In the genomic region with DNA sequence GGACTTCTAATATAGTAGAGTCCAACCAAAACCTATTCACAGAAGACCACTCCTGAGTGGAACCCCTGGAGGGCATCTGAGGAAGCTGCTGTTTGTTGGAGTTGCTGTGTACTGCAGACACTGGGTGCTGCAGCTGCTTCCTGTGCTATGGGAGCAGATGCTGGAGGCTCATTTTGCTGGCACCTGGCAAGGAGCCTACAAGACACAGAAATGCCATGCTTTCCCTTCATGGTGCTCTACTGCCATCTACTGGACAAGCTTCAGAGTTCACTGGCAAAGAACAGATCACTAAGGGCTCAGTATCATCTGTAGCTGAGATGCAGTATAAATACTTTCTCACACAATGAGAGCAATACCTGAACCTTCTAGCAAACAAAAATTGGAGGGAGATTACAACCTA, we compare ENCODE assay signal across 9 mouse cellular contexts. TPM values are rescaled to one million over a fixed set of nuclear protein-coding genes. Genes with fewer than 3 reads are reported as not detected.
DNase-seq lines count a peak whose midpoint lies in the region; ATAC-seq and TF ChIP-seq lines count a peak whose summit lies in the region.
"Not testable (repeated sequence)": the region's sequence is repeated elsewhere in the genome, so short reads cannot be mapped to it uniquely, and the experiment has no call there.
"Had no signal": no experiment of that assay in that cellular context is flagged by ENCODE, and none has a peak within 500 bp of the region (broad histone marks: within the 10 kb centered on the region; RNA-seq: fewer than 3 reads in every experiment).

No protein-coding gene starts in this region.

- peak; percentile 49 to 69 (median 63) for TF ChIP-seq CTCF in MEL (IDR thresholded peaks at IDR 0.05 in 2 of 3, conservative IDR thresholded peaks at IDR 0.05 in 1 of 3; ENCODE audit: control insufficient read depth in 1 of 3, insufficient read depth in 1 of 3, low read depth in 2 of 3, low read length in 3 of 3, poor library complexity in 1 of 3, severe bottlenecking in 1 of 3)

- not testable (repeated sequence) for TF ChIP-seq POLR2A in MEL (IDR thresholded peaks at IDR 0.05; ENCODE audit: control insufficient read depth in 1 of 2, insufficient read depth in 1 of 2, low read depth in 1 of 2, low read length in 2 of 2, poor library complexity in 1 of 2)

- not testable (repeated sequence) for H3K4me1 ChIP-seq in MEL (ENCODE audit: control insufficient read depth in 1 of 2, insufficient read depth in 2 of 2, low read length in 2 of 2); forebrain, embryonic 16.5 days (replicated peaks; ENCODE audit: control insufficient read depth, insufficient read depth, low read length); hindbrain, embryonic 10.5 days (replicated peaks); neural tube, embryonic 15.5 days

- not testable (repeated sequence) for H3K4me3 ChIP-seq in MEL (ENCODE audit: control insufficient read depth in 1 of 2, insufficient read depth in 1 of 2, low read depth in 2 of 2, low read length in 2 of 2); forebrain, embryonic 16.5 days (replicated peaks; ENCODE audit: low read length); hindbrain, embryonic 10.5 days; neural tube, embryonic 15.5 days (replicated peaks)

- peak; percentile 78 for DNase-seq in MEL (ENCODE audit: low read depth, low spot score)
- peak; percentile 57 for DNase-seq in cerebellum, adult 11-12 months
- DNase-seq in hindbrain, embryonic 10.5 days (ENCODE audit: low spot score): peak; percentile 47
- peak; percentile 84 for DNase-seq in layer of hippocampus, adult 11-12 months (ENCODE audit: low spot score)
- DNase-seq in lung, adult 18-20 months: peak; percentile 27 to 57
- DNase-seq in testis, postnatal 14 days (ENCODE audit: low spot score): peak; percentile 64

- ATAC-seq in forebrain, embryonic 16.5 days: peak; percentile 87
- ATAC-seq in neural tube, embryonic 15.5 days (ENCODE audit: low FRiP score): peak; percentile 95

- not testable (repeated sequence) for TF ChIP-seq EP300 in MEL (IDR thresholded peaks at IDR 0.05; ENCODE audit: low read depth in 1 of 2, low read length in 2 of 2)

- TF ChIP-seq RAD21 in MEL (IDR thresholded peaks at IDR 0.05; ENCODE audit: low read depth, low read length): peak; percentile 65

- not testable (repeated sequence) for H3K27ac ChIP-seq in MEL (ENCODE audit: control insufficient read depth, low read depth, low read length); forebrain, embryonic 16.5 days (ENCODE audit: low read length); hindbrain, embryonic 10.5 days; neural tube, embryonic 15.5 days (replicated peaks)

- H3K27me3 ChIP-seq in MEL (ENCODE audit: control insufficient read depth in 1 of 2, insufficient read depth in 2 of 2, low read length in 2 of 2); forebrain, embryonic 16.5 days (replicated peaks; ENCODE audit: control insufficient read depth, insufficient read depth, low read length); hindbrain, embryonic 10.5 days (ENCODE audit: insufficient read depth, poor library complexity, severe bottlenecking); neural tube, embryonic 15.5 days (replicated peaks): not testable (repeated sequence)

- H3K4me2 ChIP-seq in forebrain, embryonic 16.5 days (ENCODE audit: low read length); neural tube, embryonic 15.5 days: not testable (repeated sequence)

- not testable (repeated sequence) for H3K9me3 ChIP-seq in MEL (replicated peaks; ENCODE audit: insufficient read depth, low read length); forebrain, embryonic 16.5 days (ENCODE audit: control insufficient read depth, low read length); hindbrain, embryonic 10.5 days; neural tube, embryonic 15.5 days (replicated peaks)

- not testable (repeated sequence) for H3K36me3 ChIP-seq in MEL (ENCODE audit: control insufficient read depth in 1 of 2, insufficient read depth in 2 of 2, low read length in 2 of 2); forebrain, embryonic 16.5 days (ENCODE audit: control insufficient read depth, insufficient read depth); hindbrain, embryonic 10.5 days; neural tube, embryonic 15.5 days

- H3K9ac ChIP-seq in MEL (ENCODE audit: control insufficient read depth, low read depth, low read length, poor library complexity, severe bottlenecking); forebrain, embryonic 16.5 days (replicated peaks; ENCODE audit: low read depth, low read length); neural tube, embryonic 15.5 days (replicated peaks): not testable (repeated sequence)

- H3K79me2 ChIP-seq in MEL (ENCODE audit: control insufficient read depth, insufficient read depth, low read length, poor library complexity): not testable (repeated sequence)

TF ChIP-seq in MEL, 35 proteins besides CTCF, POLR2A, EP300 and RAD21:
- TF ChIP-seq MAX (IDR thresholded peaks at IDR 0.05; ENCODE audit: low read length) (0 out of 2 replicates have a peak, but pooled peaks have one; percentile 33), SMC3 (IDR thresholded peaks at IDR 0.05; ENCODE audit: low read depth, low read length) (peak; percentile 48), ZC3H11A (IDR thresholded peaks at IDR 0.05; ENCODE audit: low read depth, low read length) (peak; percentile 27; the same call in 1 of the 2 replicates), MYC (IDR thresholded peaks at IDR 0.05; ENCODE audit: low read depth, low read length) (peak; percentile 51; the same call in 1 of the 2 replicates)

RNA-seq across cellular contexts. Expression of gene H2-M10.5, which starts 16.1 kb away (rescaled TPM):
- not detected in 2 replicates for total RNA-seq in MEL (2012; rRNA removed)
- not detected for polyA plus RNA-seq in MEL (2012; ENCODE audit: insufficient read depth in 1 of 2, insufficient read length in 2 of 2, low read depth in 1 of 2, low replicate concordance in 2 of 2, missing spikeins in 1 of 2)
- polyA plus RNA-seq in forebrain, embryonic 16.5 days (2015; fragmentation: Nextera tagmentation; extraction: Ambion mirVana): not detected in 2 replicates
- polyA plus RNA-seq in hindbrain, embryonic 10.5 days (2016; fragmentation: Nextera tagmentation; extraction: Ambion mirVana): not detected in 2 replicates
- not detected in 2 replicates for polyA plus RNA-seq in neural tube, embryonic 15.5 days (2015; fragmentation: Nextera tagmentation; extraction: Ambion mirVana)
- polyA plus RNA-seq: erythroblast, embryonic 14.5 days had no signal

RNA-seq across cellular contexts. Expression of gene H2-M10.6, which starts 23.2 kb away (rescaled TPM):
- not detected in 2 replicates for total RNA-seq in MEL (2012; rRNA removed)
- not detected for polyA plus RNA-seq in MEL (2012; ENCODE audit: insufficient read depth in 1 of 2, insufficient read length in 2 of 2, low read depth in 1 of 2, low replicate concordance in 2 of 2, missing spikeins in 1 of 2)
- not detected in 2 replicates for polyA plus RNA-seq in forebrain, embryonic 16.5 days (2015; fragmentation: Nextera tagmentation; extraction: Ambion mirVana)
- not detected in 2 replicates for polyA plus RNA-seq in hindbrain, embryonic 10.5 days (2016; fragmentation: Nextera tagmentation; extraction: Ambion mirVana)
- not detected in 2 replicates for polyA plus RNA-seq in neural tube, embryonic 15.5 days (2015; fragmentation: Nextera tagmentation; extraction: Ambion mirVana)
- polyA plus RNA-seq: erythroblast, embryonic 14.5 days had no signal

RNA-seq across cellular contexts. Expression of gene Trim26, which starts 48.1 kb away (rescaled TPM):
- 4.9 and 5.6 TPM in 2 replicates for total RNA-seq in MEL (2012; rRNA removed)
- 10 to 100 TPM in 1 of 2 experiments, not detected in 1; 12.4 TPM for polyA plus RNA-seq in MEL (2012; ENCODE audit: insufficient read depth in 1 of 2, insufficient read length in 2 of 2, low read depth in 1 of 2, low replicate concordance in 2 of 2, missing spikeins in 1 of 2)
- polyA plus RNA-seq in forebrain, embryonic 16.5 days (2015; fragmentation: Nextera tagmentation; extraction: Ambion mirVana): 33.1 and 38.2 TPM in 2 replicates
- polyA plus RNA-seq in hindbrain, embryonic 10.5 days (2016; fragmentation: Nextera tagmentation; extraction: Ambion mirVana): 47.2 and 48.2 TPM in 2 replicates
- polyA plus RNA-seq in neural tube, embryonic 15.5 days (2015; fragmentation: Nextera tagmentation; extraction: Ambion mirVana): 51.2 and 52.0 TPM in 2 replicates
